Mouse (Mus musculus) liver, embryonic 14.5 days (tissue): ENCODE measurements around the gene Dok3.

Experiments
- CTCF ChIP-seq: IDR thresholded peaks from 2 replicates; pipeline ENCODE4 v1.5.1; 2016; ENCODE audit warnings: antibody characterized with exemption, low read depth, control low read depth
- EP300 ChIP-seq: IDR thresholded peaks from 2 replicates; pipeline ENCODE4 v1.6.1; 2016; ENCODE audit warnings: antibody characterized with exemption, low read depth

GRCm38 (mm10) chr13:55508531-55508930 lies 20.6 kb downstream of the Dok3 start:
- TF ChIP-seq EP300, result no peak
- no peak for TF ChIP-seq CTCF
